Mouse (Mus musculus) liver, embryonic 11.5 days (tissue): Measurements from ENCODE around the gene Usp9x. TPM values are rescaled to one million over a fixed set of nuclear protein-coding genes. Genes with fewer than 3 reads are reported as not detected.
A peak's percentile ranks its signal among the peaks of the same experiment; 100 is the strongest.

ENCODE experiments used
- ATAC-seq: fragments of 200-750 bp; cut with Nextera tagmentation; replicated peaks from 2 replicates; pipeline ENCODE4 v1.8.0; 2017; ENCODE audit warnings: moderate number of reproducible peaks, mild to moderate bottlenecking, moderate TSS enrichment, moderate library complexity; ENCODE audit not compliant: low FRiP score
- DNase-seq: peaks from one replicate; pipeline ENCODE4 v3.0.0-alpha.2; 2017; ENCODE audit warnings: low spot score
- H3K27ac ChIP-seq: fragments of 300-500 bp; sonication (generic); 2 replicates; pipeline ENCODE4 v1.5.1; 2014; ENCODE audit warnings: mild to moderate bottlenecking, low read depth, low read length, control low read depth
- H3K27me3 ChIP-seq: fragments of 300-500 bp; sonication (generic); replicated peaks from 2 replicates; pipeline ENCODE4 v1.6.1; 2014; ENCODE audit warnings: low read length, mixed read lengths; ENCODE audit not compliant: control insufficient read depth, insufficient read depth
- H3K36me3 ChIP-seq: fragments of 300-500 bp; sonication (generic); 2 replicates; pipeline ENCODE4 v1.6.1; 2014; ENCODE audit warnings: mild to moderate bottlenecking, low read length, moderate library complexity, mixed read lengths; ENCODE audit not compliant: control insufficient read depth, insufficient read depth
- H3K4me1 ChIP-seq: fragments of 300-500 bp; sonication (generic); replicated peaks from 2 replicates; pipeline ENCODE4 v1.6.1; 2014; ENCODE audit warnings: low read length, mixed read lengths; ENCODE audit not compliant: control insufficient read depth, insufficient read depth
- H3K4me2 ChIP-seq: fragments of 300-500 bp; sonication (generic); 2 replicates; pipeline ENCODE4 v1.6.1; 2014; ENCODE audit warnings: mild to moderate bottlenecking, control low read depth, moderate library complexity
- H3K4me3 ChIP-seq: fragments of 300-500 bp; sonication (generic); 2 replicates; pipeline ENCODE4 v1.5.1; 2014; ENCODE audit warnings: low read depth, low read length, control low read depth
- H3K9ac ChIP-seq: fragments of 300-500 bp; sonication (generic); 2 replicates; pipeline ENCODE4 v1.6.1; 2014; ENCODE audit warnings: low read depth, low read length, control low read depth
- H3K9me3 ChIP-seq: fragments of 300-500 bp; sonication (generic); 2 replicates; pipeline ENCODE4 v1.6.1; 2016; ENCODE audit warnings: low read length, inconsistent platforms, mixed read lengths; ENCODE audit not compliant: control insufficient read depth
- WGBS: fragments of 180-500 bp; shearing (Covaris S2); extraction: QIAGEN DNeasy Blood & Tissue Kit; methylation state at CpG from one replicate; pipeline ENCODE4 v1.1.7; 2014; 5-methylcytosine and 5-hydroxymethylcytosine counted together
- polyA plus RNA-seq: library from polyadenylated mRNA; unstranded; fragments of >200 nt; fragmentation: Nextera tagmentation; extraction: Ambion mirVana; gene quantifications from 2 replicates; pipeline ENCODE4 v1.2.1, GENCODE M21; 2014

Usp9x gene
- polyA plus RNA-seq, 1 experiment from 2014 or later = 34.6 TPM

DNA sequence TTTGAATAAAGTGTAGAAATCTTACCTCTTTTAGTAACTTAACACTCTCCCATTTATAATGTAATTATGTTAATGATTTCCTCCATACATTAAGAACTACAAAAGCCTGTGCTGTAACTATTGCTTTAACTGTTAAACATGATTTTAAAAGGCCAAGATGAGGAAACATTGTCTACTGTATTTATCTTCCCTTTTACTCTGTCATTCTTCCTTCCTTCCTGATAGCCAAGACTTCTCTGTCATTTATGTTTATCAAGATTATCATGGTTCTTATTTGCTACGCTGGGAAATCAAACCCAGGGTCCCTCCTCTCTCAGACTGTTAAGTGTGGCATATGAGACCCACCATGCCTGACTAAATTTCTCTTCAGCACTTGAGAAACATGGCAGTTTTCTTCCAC lies 30.9 kb upstream of the Usp9x start:
- no peak overlapping the region for H3K9ac ChIP-seq
- no peak for ATAC-seq
- 30% methylated on average over 1 of the region's 1 CpGs for WGBS

DNA sequence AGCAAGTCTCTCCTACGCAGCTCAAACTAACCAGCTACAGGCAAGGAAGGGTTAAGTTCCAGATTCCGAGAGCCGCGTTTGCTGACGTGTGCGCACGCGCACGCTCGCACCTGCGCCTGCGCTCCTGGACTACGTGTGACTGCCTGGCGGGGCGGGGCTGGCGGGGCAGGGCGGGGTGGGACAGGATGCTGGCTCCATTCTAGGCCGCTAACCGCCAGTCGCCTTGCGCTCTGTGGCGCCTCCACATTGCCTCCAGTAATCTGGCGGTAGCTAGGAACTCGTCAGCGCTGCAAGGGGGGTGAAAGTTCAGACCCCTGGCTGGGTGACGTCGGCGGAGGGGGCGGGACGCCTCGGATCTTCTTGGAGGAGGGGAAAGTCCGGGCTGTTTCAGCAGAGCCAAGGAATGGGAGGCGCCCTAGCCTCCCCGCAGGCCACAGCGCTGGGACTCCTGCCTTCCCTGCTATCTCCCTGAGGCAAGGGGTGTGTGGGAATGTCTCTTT lies 29.6 kb upstream of the Usp9x start:
- peak; percentile 100 for ATAC-seq
- WGBS = 6% methylated on average over 34 of the region's 35 CpGs
- peak; percentile 85 for DNase-seq
- Histone ChIP-seq H3K4me2 (peak overlapping the region; percentile 62), H3K27me3 (no peaks in the 10 kb centered on the region; the same call in 1 of the 2 replicates), H3K27ac (peak overlapping the region; percentile 82), H3K9me3 (no peaks in the 10 kb centered on the region), H3K4me3 (peak overlapping the region; percentile 41), H3K9ac (peak overlapping the region; percentile 47), H3K4me1 (no peaks in the 10 kb centered on the region), H3K36me3 (no peaks in the 10 kb centered on the region)

More for the DNA sequence above, 30.9 kb upstream of the Usp9x start:
- Histone ChIP-seq H3K4me1 (no peaks in the 10 kb centered on the region), H3K36me3 (no peaks in the 10 kb centered on the region), H3K4me2 (no peak overlapping the region), H3K27ac (no peak overlapping the region), H3K9me3 (no peaks in the 10 kb centered on the region), H3K27me3 (no peaks in the 10 kb centered on the region; the same call in 1 of the 2 replicates), H3K4me3 (no peak overlapping the region)
- DNase-seq = no peak

DNA sequence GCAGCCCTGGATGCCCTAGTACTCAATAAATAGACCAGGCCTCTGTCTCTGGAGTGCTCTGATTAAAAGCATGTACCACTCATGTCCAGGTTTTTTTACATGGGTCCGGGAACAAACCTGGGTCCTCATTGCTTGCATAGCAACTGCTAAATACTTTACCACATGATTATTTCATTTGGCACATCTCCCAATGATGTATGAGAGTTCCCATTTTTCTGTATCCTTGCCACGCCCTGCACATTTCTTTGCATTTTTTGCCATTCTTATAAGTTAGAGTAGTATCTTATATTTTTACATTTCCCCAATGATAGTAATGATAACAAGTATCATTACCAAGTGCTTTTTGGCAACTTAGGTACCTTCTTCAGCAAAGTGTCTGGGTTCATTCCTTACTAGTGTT lies 27.5 kb upstream of the Usp9x start:
- Histone ChIP-seq H3K4me3 (no peak overlapping the region), H3K27me3 (peaks cover 3% of the 10 kb centered on the region), H3K27ac (no peak overlapping the region), H3K36me3 (no peaks in the 10 kb centered on the region), H3K4me1 (no peaks in the 10 kb centered on the region), H3K4me2 (no peak overlapping the region), H3K9me3 (no peaks in the 10 kb centered on the region), H3K9ac (no peak overlapping the region)
- no peak for DNase-seq
- no peak for ATAC-seq
- WGBS = 85% methylated on average over 2 of the region's 2 CpGs

DNA sequence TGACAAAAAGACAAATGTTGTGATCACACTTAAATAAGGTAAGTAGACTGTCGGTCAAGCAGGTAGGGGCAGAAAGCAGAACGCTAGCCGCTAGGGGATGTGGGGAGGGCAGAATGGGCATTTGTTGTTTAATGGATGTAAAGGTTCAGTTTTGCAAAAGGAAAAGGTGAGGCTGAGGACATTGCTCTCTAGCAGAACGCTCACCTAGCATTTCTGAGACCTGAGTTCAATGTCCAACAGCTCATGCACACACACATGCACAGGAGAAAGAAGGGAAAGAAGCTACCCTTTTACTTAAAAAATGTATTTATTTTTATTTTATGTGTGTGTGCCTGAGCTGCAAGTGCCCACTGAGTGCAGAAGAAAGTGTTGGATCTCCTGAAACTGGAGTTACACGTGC lies 26.6 kb upstream of the Usp9x start:
- H3K4me3 ChIP-seq = no peak overlapping the region
- H3K4me1 ChIP-seq = no peaks in the 10 kb centered on the region
- ATAC-seq (no peak), DNase-seq (no peak)
- no peak overlapping the region for H3K27ac ChIP-seq
- 82% methylated on average over 5 of the region's 5 CpGs for WGBS
- H3K27me3 ChIP-seq = peaks cover 3% of the 10 kb centered on the region
- no peak overlapping the region for H3K4me2 ChIP-seq
- H3K36me3 ChIP-seq = no peaks in the 10 kb centered on the region
- no peaks in the 10 kb centered on the region for H3K9me3 ChIP-seq
- no peak overlapping the region for H3K9ac ChIP-seq

DNA sequence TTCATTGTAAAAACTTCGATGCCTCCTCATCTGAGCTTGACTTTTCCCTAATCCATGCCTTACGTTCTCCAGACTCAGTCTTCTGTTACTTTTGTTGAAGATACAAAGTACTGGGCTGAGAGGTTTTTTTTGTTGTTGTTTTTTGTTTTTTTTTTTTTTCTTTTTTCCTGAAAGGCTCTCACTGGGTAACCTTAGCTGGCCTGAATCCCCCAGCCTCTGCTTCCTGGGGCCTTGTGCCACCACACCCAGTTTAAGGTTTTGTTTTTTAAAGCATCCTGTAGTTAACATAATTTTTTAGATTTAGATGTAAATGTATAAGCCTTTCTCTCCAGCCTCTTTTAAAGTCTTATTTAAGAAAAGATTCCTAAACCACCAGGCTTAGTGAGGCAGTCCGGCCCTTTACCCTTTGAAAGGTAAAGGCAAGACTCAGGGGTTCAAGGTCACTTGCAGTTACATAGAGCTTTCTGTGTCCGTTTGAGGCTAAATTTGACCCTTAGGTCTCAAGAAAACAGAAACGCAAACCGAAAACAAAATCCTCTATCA lies 24.3 kb upstream of the Usp9x start:
- WGBS = 60% methylated on average over 6 of the region's 6 CpGs
- no peak for ATAC-seq

DNA sequence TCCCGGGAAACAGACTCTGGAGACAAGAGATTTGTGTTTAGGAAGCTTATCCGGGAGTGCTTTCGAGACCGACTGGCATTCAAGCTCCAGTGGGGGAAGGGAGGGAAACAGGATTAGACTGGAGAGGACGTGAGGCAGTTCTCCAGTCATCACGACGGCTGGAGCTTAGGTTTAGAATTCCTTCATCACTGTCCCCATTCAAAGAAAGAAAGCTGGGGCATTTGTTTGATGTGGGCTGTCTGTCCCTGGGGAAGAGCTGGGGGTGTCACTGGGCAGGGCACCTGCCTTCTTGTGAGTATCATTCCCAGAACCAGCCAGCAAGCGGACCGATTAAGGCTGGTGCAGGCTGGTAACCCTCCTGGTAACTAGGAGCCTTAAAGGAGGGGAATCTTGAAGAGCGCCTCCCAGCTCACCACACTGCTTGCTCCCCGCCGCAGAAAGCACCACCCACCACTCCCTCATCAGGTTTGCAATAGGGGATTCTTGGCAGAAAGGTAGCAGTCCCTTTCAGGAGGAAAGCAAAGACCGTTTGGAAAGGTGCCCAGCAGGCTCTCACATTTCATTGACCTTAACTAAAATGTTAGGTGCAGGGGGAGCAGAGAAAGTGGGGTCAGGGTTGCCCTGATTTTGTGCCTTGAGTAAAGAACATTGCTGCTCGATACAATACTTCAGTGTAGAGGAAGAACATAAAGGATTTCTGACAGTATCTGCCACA lies 23.5 kb upstream of the Usp9x start:
- Histone ChIP-seq H3K4me2 (peak overlapping the region; percentile 43), H3K9me3 (no peaks in the 10 kb centered on the region), H3K4me3 (no peak overlapping the region), H3K27me3 (peaks cover 3% of the 10 kb centered on the region), H3K9ac (no peak overlapping the region), H3K36me3 (no peaks in the 10 kb centered on the region), H3K27ac (no peak overlapping the region), H3K4me1 (no peaks in the 10 kb centered on the region)
- ATAC-seq = no peak
- WGBS = 19% methylated on average over 14 of the region's 14 CpGs
- DNase-seq = no peak

More for the DNA sequence above, 24.3 kb upstream of the Usp9x start:
- Histone ChIP-seq H3K9me3 (no peaks in the 10 kb centered on the region), H3K27ac (no peak overlapping the region), H3K27me3 (peaks cover 3% of the 10 kb centered on the region), H3K4me2 (no peak overlapping the region), H3K4me3 (no peak overlapping the region), H3K36me3 (no peaks in the 10 kb centered on the region), H3K9ac (no peak overlapping the region), H3K4me1 (no peaks in the 10 kb centered on the region)
- DNase-seq = no peak

DNA sequence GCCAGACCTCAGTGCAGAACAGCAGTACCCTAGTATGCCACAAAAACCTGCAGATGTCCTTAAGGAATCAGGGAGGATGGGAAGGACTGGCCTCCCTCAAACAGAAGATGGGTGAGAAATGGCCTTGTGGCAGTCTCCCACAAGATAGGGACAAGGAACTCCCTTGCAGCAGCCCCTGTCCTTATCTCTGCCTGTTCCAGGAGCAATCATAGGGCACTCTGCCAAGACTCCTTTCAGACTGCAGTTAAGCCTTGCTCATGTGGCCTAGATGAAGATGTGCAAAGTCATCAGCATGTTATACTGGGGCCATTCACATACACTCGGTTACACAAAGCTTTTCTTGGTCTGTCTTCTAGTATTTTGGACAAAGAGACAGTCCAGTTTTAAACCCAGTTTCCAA lies 16.7 kb upstream of the Usp9x start:
- Histone ChIP-seq H3K4me1 (peaks cover 4% of the 10 kb centered on the region; the same call in 1 of the 2 replicates), H3K4me2 (no peak overlapping the region), H3K9me3 (no peaks in the 10 kb centered on the region), H3K27me3 (0 out of 2 replicates have a peak, but pooled peaks cover 3% of the 10 kb centered on the region), H3K4me3 (no peak overlapping the region), H3K27ac (no peak overlapping the region), H3K36me3 (no peaks in the 10 kb centered on the region), H3K9ac (no peak overlapping the region)
- ATAC-seq (peak; percentile 87), DNase-seq (no peak)
- WGBS = 63% methylated on average over 1 of the region's 1 CpGs

DNA sequence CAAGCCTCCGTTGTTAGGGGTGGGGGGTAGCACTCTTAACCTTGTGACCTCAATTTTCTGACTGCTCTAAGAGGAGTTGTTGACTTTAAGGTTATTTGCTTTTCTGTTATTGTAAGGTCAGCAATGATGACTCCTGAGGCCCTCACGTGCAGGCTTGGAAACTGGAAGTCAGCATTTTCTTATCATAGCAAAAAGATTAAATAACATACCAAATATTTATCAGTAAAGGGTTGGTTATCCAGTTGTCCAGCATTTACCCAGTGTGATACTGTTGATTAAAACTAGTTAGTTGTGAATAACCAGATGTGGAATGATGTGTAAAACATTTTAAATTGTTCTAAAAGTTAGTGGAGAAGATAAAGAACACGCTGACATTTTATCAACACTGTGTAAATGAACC lies 9.3 kb upstream of the Usp9x start:
- Histone ChIP-seq H3K9me3 (no peaks in the 10 kb centered on the region), H3K36me3 (no peaks in the 10 kb centered on the region), H3K4me2 (no peak overlapping the region), H3K27ac (no peak overlapping the region), H3K4me1 (no peaks in the 10 kb centered on the region), H3K9ac (no peak overlapping the region), H3K4me3 (no peak overlapping the region), H3K27me3 (no peaks in the 10 kb centered on the region)
- no peak for ATAC-seq
- 42% methylated on average over 3 of the region's 3 CpGs for WGBS
- no peak for DNase-seq
